Mouse (Mus musculus) forebrain, embryonic 14.5 days (tissue): ENCODE measurements at regions not wholly inside any gene's neighbourhood (a gene's known extent, or its start where the extent isn't known, plus 50 kb on each side); places are given as distances from the start of the nearest gene placed in this dataset.
"Not testable (repeated sequence)": the region's sequence is repeated elsewhere in the genome, so short reads cannot be mapped to it uniquely, and the experiment has no call there.

Source experiments
- ATAC-seq: fragments of 200-750 bp; cut with Nextera tagmentation; 2 replicates; pipeline ENCODE4 v1.8.0; 2017; ENCODE audit warnings: mild to moderate bottlenecking, moderate library complexity
- DNase-seq: peaks from one replicate; pipeline ENCODE4 v3.0.0-alpha.2; 2015; ENCODE audit warnings: low spot score
- H3K27ac ChIP-seq: fragments of 300-500 bp; sonication (generic); 2 replicates; pipeline ENCODE4 v1.5.1; 2014; ENCODE audit warnings: low read depth, mild to moderate bottlenecking, control low read depth, low read length, moderate library complexity
- H3K27me3 ChIP-seq: fragments of 300-500 bp; sonication (generic); replicated peaks from 2 replicates; pipeline ENCODE4 v1.6.1; 2014; ENCODE audit warnings: low read length, control low read depth, mixed read lengths; ENCODE audit not compliant: control insufficient read depth, insufficient read depth
- H3K36me3 ChIP-seq: fragments of 300-500 bp; sonication (generic); 2 replicates; pipeline ENCODE4 v1.6.1; 2014; ENCODE audit warnings: low read length, control low read depth; ENCODE audit not compliant: control insufficient read depth, insufficient read depth
- H3K4me1 ChIP-seq: fragments of 300-500 bp; sonication (generic); 2 replicates; pipeline ENCODE4 v1.6.1; 2014; ENCODE audit warnings: antibody characterized with exemption, low read length, control low read depth; ENCODE audit not compliant: control insufficient read depth, insufficient read depth
- H3K4me2 ChIP-seq: fragments of 300-500 bp; sonication (generic); 2 replicates; pipeline ENCODE4 v1.6.1; 2014; ENCODE audit warnings: mild to moderate bottlenecking, control low read depth, low read length
- H3K4me3 ChIP-seq: fragments of 300-500 bp; sonication (generic); 2 replicates; pipeline ENCODE4 v1.5.1; 2014; ENCODE audit warnings: low read depth, low read length, control low read depth
- H3K9ac ChIP-seq: fragments of 300-500 bp; sonication (generic); 2 replicates; pipeline ENCODE4 v1.6.1; 2014; ENCODE audit warnings: mild to moderate bottlenecking, low read length, control low read depth, moderate library complexity
- H3K9me3 ChIP-seq: fragments of 300-500 bp; sonication (generic); replicated peaks from 2 replicates; pipeline ENCODE4 v1.6.1; 2016; ENCODE audit warnings: low read length, control low read depth, mixed read lengths; ENCODE audit not compliant: control insufficient read depth
- WGBS: fragments of 180-500 bp; shearing (Covaris S2); extraction: QIAGEN DNeasy Blood & Tissue Kit; methylation state at CpG from one replicate; pipeline ENCODE4 v1.1.7; 2014; 5-methylcytosine and 5-hydroxymethylcytosine counted together

GRCm38 (mm10) chr2:44513080-44513724 is 414.3 kb downstream of the Gtdc1 start:
- peak overlapping the region; percentile 49; the same call in 1 of the 2 replicates for H3K27ac ChIP-seq
- DNase-seq (peak; percentile 75), ATAC-seq (peak; percentile 64)
- no peaks in the 10 kb centered on the region for H3K36me3 ChIP-seq
- peaks cover 2% of the 10 kb centered on the region; the same call in 1 of the 2 replicates for H3K4me1 ChIP-seq
- no peaks in the 10 kb centered on the region for H3K27me3 ChIP-seq
- no peak overlapping the region for H3K4me2 ChIP-seq
- no peaks in the 10 kb centered on the region for H3K9me3 ChIP-seq
- H3K4me3 ChIP-seq: no peak overlapping the region
- H3K9ac ChIP-seq: no peak overlapping the region
- WGBS: 32% methylated on average over 6 of the region's 6 CpGs

DNA sequence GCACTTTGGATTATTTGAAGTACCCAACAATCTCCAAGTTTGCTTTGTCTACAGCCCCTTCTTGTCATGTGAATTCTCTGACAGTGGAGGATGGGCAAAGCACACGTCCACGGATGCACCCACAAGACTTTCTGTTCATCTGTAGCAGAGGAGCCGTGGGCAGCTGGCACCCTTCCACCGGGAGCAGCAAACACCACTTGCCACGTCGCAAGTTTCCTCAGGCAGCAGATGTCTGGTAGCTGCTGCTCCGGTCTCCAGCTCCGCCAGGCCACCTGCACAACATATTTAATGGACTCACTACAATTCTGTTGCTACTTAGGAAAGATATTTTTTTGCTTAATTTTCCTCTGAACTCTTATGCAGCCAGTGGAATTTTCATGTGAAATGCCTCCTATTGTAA is 415.1 kb downstream of the Gtdc1 start:
- Histone ChIP-seq H3K27me3 (no peaks in the 10 kb centered on the region), H3K36me3 (no peaks in the 10 kb centered on the region), H3K9ac (no peak overlapping the region), H3K27ac (peak overlapping the region; percentile 49; the same call in 1 of the 2 replicates), H3K9me3 (no peaks in the 10 kb centered on the region), H3K4me2 (no peak overlapping the region), H3K4me3 (no peak overlapping the region), H3K4me1 (peaks cover 2% of the 10 kb centered on the region; the same call in 1 of the 2 replicates)
- DNase-seq (peak; percentile 66), ATAC-seq (peak; percentile 81)
- 40% methylated on average over 8 of the region's 8 CpGs for WGBS

DNA sequence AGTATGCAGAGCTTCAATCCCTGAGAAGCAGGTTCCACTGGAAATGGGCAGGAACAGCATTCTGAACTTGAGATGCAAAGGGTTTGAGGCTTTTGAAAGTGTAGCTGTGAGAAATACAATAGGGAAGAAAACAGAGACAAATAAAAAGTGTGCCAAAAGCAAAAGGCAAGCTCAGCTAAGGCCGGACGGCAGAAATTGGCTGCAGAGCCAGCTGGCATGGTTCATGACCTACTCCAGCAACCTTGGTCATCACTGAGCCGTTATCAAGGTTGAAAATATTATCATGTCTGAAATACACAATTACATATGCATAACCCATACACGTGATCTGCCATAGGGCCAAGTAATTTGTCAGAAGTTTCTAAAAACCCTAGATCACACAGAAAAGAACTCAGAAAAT is 418.4 kb downstream of the Gtdc1 start:
- Histone ChIP-seq H3K4me2 (no peak overlapping the region), H3K9ac (no peak overlapping the region), H3K36me3 (no peaks in the 10 kb centered on the region), H3K27ac (no peak overlapping the region), H3K4me3 (no peak overlapping the region), H3K27me3 (no peaks in the 10 kb centered on the region), H3K4me1 (peaks cover 2% of the 10 kb centered on the region; the same call in 1 of the 2 replicates), H3K9me3 (no peaks in the 10 kb centered on the region)
- ATAC-seq (no peak), DNase-seq (no peak)
- 82% methylated on average over 4 of the region's 4 CpGs for WGBS

DNA sequence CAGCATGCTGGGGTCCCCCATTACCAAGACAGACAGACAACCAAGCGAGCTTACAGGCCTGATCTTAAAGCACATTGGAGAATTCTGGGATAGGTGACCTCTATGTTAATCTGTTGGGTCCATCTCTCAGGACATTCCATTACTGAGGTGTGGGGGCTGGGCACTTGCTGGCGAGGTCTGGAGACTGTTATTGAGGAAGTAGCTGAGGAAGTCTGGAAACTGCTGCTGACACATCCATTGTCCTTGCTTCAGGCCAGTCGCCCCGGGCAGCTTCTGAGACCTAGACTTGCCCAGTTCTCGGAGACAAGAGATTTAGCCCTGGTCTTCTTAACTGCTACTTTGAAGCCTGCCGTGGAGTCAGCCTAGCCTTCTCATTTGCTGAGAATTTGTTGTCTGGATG is 423.2 kb downstream of the Gtdc1 start:
- H3K27ac ChIP-seq: no peak overlapping the region
- ATAC-seq (no peak), DNase-seq (no peak)
- H3K4me1 ChIP-seq: no peaks in the 10 kb centered on the region
- H3K27me3 ChIP-seq: no peaks in the 10 kb centered on the region
- no peak overlapping the region for H3K9ac ChIP-seq
- no peaks in the 10 kb centered on the region for H3K9me3 ChIP-seq
- H3K4me3 ChIP-seq: no peak overlapping the region
- H3K36me3 ChIP-seq: no peaks in the 10 kb centered on the region
- WGBS: 63% methylated on average over 6 of the region's 6 CpGs
- no peak overlapping the region for H3K4me2 ChIP-seq

DNA sequence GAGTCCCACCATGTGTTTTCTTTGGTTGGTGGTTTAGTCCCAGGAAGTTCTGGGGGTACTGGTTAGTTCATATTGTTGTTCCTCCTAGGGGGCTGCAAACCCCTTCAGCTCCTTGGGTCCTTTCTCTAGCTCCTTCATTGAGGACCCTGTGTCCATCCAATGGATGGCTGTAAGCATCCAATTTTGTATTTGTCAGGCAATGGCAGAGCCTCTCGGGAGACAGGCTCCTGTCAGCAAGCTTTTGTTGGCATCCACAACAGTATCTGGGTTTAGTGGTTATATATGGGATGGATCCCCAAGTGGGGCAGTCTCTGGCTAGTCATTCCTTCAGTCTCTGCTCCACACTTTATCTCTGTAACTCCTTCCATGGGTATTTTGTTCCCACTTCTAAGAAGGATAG is 436.7 kb downstream of the Gtdc1 start:
- H3K4me1 ChIP-seq, DNase-seq, H3K9ac ChIP-seq, H3K27ac ChIP-seq, ATAC-seq, H3K4me3 ChIP-seq, H3K9me3 ChIP-seq, H3K27me3 ChIP-seq, H3K36me3 ChIP-seq, H3K4me2 ChIP-seq: not testable (repeated sequence)
- WGBS: 100% methylated on average over 1 of the region's 1 CpGs

- Histone ChIP-seq H3K27ac (no peak overlapping the region), H3K27me3 (no peaks in the 10 kb centered on the region), H3K9ac (no peak overlapping the region), H3K4me3 (no peak overlapping the region), H3K9me3 (peaks cover under 1% of the 10 kb centered on the region; the same call in 1 of the 2 replicates), H3K4me2 (no peak overlapping the region), H3K36me3 (no peaks in the 10 kb centered on the region), H3K4me1 (no peaks in the 10 kb centered on the region)
- DNase-seq: no peak
- ATAC-seq: no peak
- 98% methylated on average over 4 of the region's 4 CpGs for WGBS
Measured at GRCm38 (mm10) chr2:44490230-44490629, 437.2 kb downstream of the Gtdc1 start.

- no peak overlapping the region for H3K27ac ChIP-seq
- no peak for DNase-seq
- no peaks in the 10 kb centered on the region for H3K36me3 ChIP-seq
- H3K4me3 ChIP-seq: no peak overlapping the region
- no peaks in the 10 kb centered on the region for H3K27me3 ChIP-seq
- ATAC-seq: no peak
- 79% methylated on average over 14 of the region's 14 CpGs for WGBS
- H3K4me2 ChIP-seq: no peak overlapping the region
- H3K9me3 ChIP-seq: peaks cover 5% of the 10 kb centered on the region; the same call in 1 of the 2 replicates
- no peaks in the 10 kb centered on the region for H3K4me1 ChIP-seq
- no peak overlapping the region for H3K9ac ChIP-seq
Measured at GRCm38 (mm10) chr2:44485880-44486279, 441.6 kb downstream of the Gtdc1 start.

DNA sequence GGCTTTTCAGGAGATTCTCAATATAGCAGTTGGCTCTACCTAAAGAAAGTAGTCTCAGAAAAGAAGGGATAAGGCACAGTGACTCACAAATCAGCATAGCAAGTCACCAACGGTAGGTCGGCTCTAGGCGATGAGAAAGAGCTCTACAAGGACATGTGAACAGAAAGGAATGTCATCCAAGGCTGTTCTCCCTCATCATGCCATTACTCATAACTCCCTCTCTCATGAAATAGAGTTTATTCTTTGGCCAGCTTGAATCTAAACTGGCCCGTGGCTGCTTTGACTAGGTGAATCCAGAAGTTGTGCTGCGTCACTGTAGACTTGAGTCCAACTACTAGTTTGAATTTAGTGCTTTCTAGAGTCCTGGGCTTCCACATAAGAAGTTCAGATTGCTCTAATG is 447.7 kb downstream of the Gtdc1 start:
- H3K9me3 ChIP-seq: no peaks in the 10 kb centered on the region
- H3K4me3 ChIP-seq: no peak overlapping the region
- WGBS: 97% methylated on average over 5 of the region's 5 CpGs
- no peaks in the 10 kb centered on the region for H3K36me3 ChIP-seq
- ATAC-seq (no peak), DNase-seq (no peak)
- H3K27me3 ChIP-seq: no peaks in the 10 kb centered on the region
- H3K4me2 ChIP-seq: no peak overlapping the region
- no peaks in the 10 kb centered on the region for H3K4me1 ChIP-seq
- no peak overlapping the region for H3K27ac ChIP-seq
- no peak overlapping the region for H3K9ac ChIP-seq

DNA sequence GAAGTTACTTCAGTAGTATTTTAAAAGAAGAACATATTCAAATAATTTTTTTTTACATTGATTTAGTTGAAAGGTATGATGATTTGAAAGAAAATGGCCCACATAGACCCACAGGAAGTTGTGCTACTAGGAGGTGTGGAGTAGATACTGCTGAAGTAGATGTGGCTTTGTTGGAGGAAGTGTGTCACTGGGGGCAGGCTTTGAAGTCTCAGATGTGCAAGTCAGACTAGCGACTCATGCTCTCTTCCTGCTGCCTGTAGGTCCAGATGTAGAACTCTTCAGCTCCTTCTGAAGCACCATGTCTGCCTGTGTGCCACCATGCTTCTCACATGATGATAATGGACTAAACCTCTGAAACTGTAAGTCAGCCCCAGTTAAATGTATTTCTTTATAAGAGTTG is 452.0 kb downstream of the Gtdc1 start:
- Histone ChIP-seq H3K27me3 (no peaks in the 10 kb centered on the region), H3K4me1 (no peaks in the 10 kb centered on the region), H3K27ac (no peak overlapping the region), H3K9me3 (no peaks in the 10 kb centered on the region), H3K4me2 (no peak overlapping the region), H3K36me3 (no peaks in the 10 kb centered on the region), H3K4me3 (no peak overlapping the region), H3K9ac (no peak overlapping the region)
- DNase-seq (no peak), ATAC-seq (no peak)
- 78% methylated on average over 1 of the region's 1 CpGs for WGBS
